Mouse (Mus musculus) bone marrow, adult 2 months (tissue): ENCODE measurements around the gene Sox12.

Source experiments
- CTCF ChIP-seq: fragments of 200-500 bp; IDR thresholded peaks from 2 replicates; pipeline ENCODE4 v1.5.1; 2011; ENCODE audit warnings: low read length, control low read depth; ENCODE audit not compliant: control insufficient read depth, insufficient read depth
- POLR2A ChIP-seq: fragments of 200-500 bp; IDR thresholded peaks from 2 replicates; pipeline ENCODE4 v1.6.1; 2011; ENCODE audit warnings: low read depth, mild to moderate bottlenecking, control low read depth, low read length, borderline replicate concordance; ENCODE audit not compliant: control insufficient read depth

- TF ChIP-seq POLR2A: no peak
- no peak for TF ChIP-seq CTCF
Measured at GRCm38 (mm10) chr2:152413158-152413764, 15.4 kb upstream of the Sox12 start.
